Mouse (Mus musculus) lung, postnatal 0 days (tissue): ENCODE measurements around the gene Slc4a1. TPM values are rescaled to one million over a fixed set of nuclear protein-coding genes. Genes with fewer than 3 reads are reported as not detected.

Experiments
- ATAC-seq: fragments of 200-750 bp; cut with Nextera tagmentation; 2 replicates; pipeline ENCODE4 v1.8.0; 2017; ENCODE audit warnings: moderate library complexity
- DNase-seq: peaks from one replicate; pipeline ENCODE4 v3.0.0-alpha.2; 2016; ENCODE audit warnings: low spot score
- H3K27ac ChIP-seq: fragments of 300-500 bp; sonication (generic); 2 replicates; pipeline ENCODE4 v1.5.1; 2014; ENCODE audit warnings: antibody characterized with exemption, mild to moderate bottlenecking, low read length, mixed read lengths
- H3K27me3 ChIP-seq: fragments of 300-500 bp; sonication (generic); replicated peaks from 2 replicates; pipeline ENCODE4 v1.6.1; 2014; ENCODE audit warnings: low read length, mixed read lengths; ENCODE audit not compliant: insufficient read depth
- H3K36me3 ChIP-seq: fragments of 300-500 bp; sonication (generic); 2 replicates; pipeline ENCODE4 v1.6.1; 2014; ENCODE audit warnings: low read length, mixed read lengths; ENCODE audit not compliant: insufficient read depth
- H3K4me1 ChIP-seq: fragments of 300-500 bp; sonication (generic); 2 replicates; pipeline ENCODE4 v1.6.1; 2014; ENCODE audit warnings: antibody characterized with exemption, low read depth, low read length, mixed read lengths; ENCODE audit not compliant: insufficient read depth
- H3K4me2 ChIP-seq: fragments of 300-500 bp; sonication (generic); replicated peaks from 2 replicates; pipeline ENCODE4 v1.6.1; 2014; ENCODE audit warnings: low read depth, mild to moderate bottlenecking, low read length, moderate library complexity, mixed read lengths
- H3K4me3 ChIP-seq: fragments of 300-500 bp; sonication (generic); 2 replicates; pipeline ENCODE4 v1.5.1; 2014; ENCODE audit warnings: low read depth, low read length
- H3K9ac ChIP-seq: fragments of 300-500 bp; sonication (generic); replicated peaks from 2 replicates; pipeline ENCODE4 v1.6.1; 2014; ENCODE audit warnings: low read depth, mild to moderate bottlenecking
- H3K9me3 ChIP-seq: fragments of 300-500 bp; sonication (generic); 2 replicates; pipeline ENCODE4 v1.6.1; 2016; ENCODE audit warnings: low read length, mixed read lengths
- CTCF ChIP-seq: IDR thresholded peaks from 2 replicates; pipeline ENCODE4 v1.5.1; 2016; ENCODE audit warnings: antibody characterized with exemption, mild to moderate bottlenecking
- EP300 ChIP-seq: IDR thresholded peaks from 2 replicates; pipeline ENCODE4 v1.6.1; 2016; ENCODE audit warnings: antibody characterized with exemption, mild to moderate bottlenecking, control low read depth
- WGBS: fragments of 180-500 bp; shearing (Covaris S2); extraction: QIAGEN DNeasy Blood & Tissue Kit; methylation state at CpG from one replicate; pipeline ENCODE4 v1.1.7; 2014; 5-methylcytosine and 5-hydroxymethylcytosine counted together
- polyA plus RNA-seq: library from polyadenylated mRNA; unstranded; fragments of >200 nt; fragmentation: Nextera tagmentation; extraction: Ambion mirVana; gene quantifications from 2 replicates; pipeline ENCODE4 v1.2.1, GENCODE M21; 2015

Slc4a1 gene
- polyA plus RNA-seq, 1 experiment from 2014 or later: 9.8 TPM

GRCm38 (mm10) chr11:102372936-102373335, 6.9 kb upstream of the Slc4a1 start:
- Histone ChIP-seq H3K27me3 (no peaks in the 10 kb centered on the region), H3K4me1 (no peaks in the 10 kb centered on the region), H3K4me3 (no peak overlapping the region), H3K9me3 (no peaks in the 10 kb centered on the region), H3K4me2 (no peak overlapping the region), H3K27ac (no peak overlapping the region), H3K9ac (no peak overlapping the region), H3K36me3 (no peaks in the 10 kb centered on the region)
- TF ChIP-seq EP300 (no peak), CTCF (no peak)
- DNase-seq (no peak), ATAC-seq (no peak)
- WGBS: 43% methylated on average over 14 of the region's 14 CpGs

GRCm38 (mm10) chr11:102371926-102372685, 6.1 kb upstream of the Slc4a1 start:
- TF ChIP-seq CTCF (no peak), EP300 (no peak)
- no peaks in the 10 kb centered on the region for H3K36me3 ChIP-seq
- WGBS: 79% methylated on average over 12 of the region's 12 CpGs
- H3K27ac ChIP-seq: no peak overlapping the region
- H3K4me1 ChIP-seq: no peaks in the 10 kb centered on the region
- H3K4me2 ChIP-seq: no peak overlapping the region
- no peak overlapping the region for H3K4me3 ChIP-seq
- H3K9me3 ChIP-seq: no peaks in the 10 kb centered on the region
- DNase-seq (no peak), ATAC-seq (no peak)
- no peaks in the 10 kb centered on the region for H3K27me3 ChIP-seq
- H3K9ac ChIP-seq: no peak overlapping the region

GRCm38 (mm10) chr11:102370285-102370684, 4.3 kb upstream of the Slc4a1 start:
- Histone ChIP-seq H3K36me3 (no peaks in the 10 kb centered on the region), H3K9me3 (no peaks in the 10 kb centered on the region), H3K4me3 (no peak overlapping the region), H3K9ac (no peak overlapping the region), H3K27me3 (no peaks in the 10 kb centered on the region), H3K4me1 (no peaks in the 10 kb centered on the region), H3K27ac (no peak overlapping the region), H3K4me2 (no peak overlapping the region)
- WGBS: 30% methylated on average over 7 of the region's 7 CpGs
- TF ChIP-seq CTCF: no peak
- no peak for TF ChIP-seq EP300
- no peak for DNase-seq
- ATAC-seq: no peak

GRCm38 (mm10) chr11:102369263-102369662, 3.3 kb upstream of the Slc4a1 start:
- no peak for DNase-seq
- H3K36me3 ChIP-seq: no peaks in the 10 kb centered on the region
- H3K9me3 ChIP-seq: no peaks in the 10 kb centered on the region
- H3K4me2 ChIP-seq: no peak overlapping the region
- H3K27ac ChIP-seq: no peak overlapping the region
- no peaks in the 10 kb centered on the region for H3K27me3 ChIP-seq
- no peak for ATAC-seq
- WGBS: 66% methylated on average over 4 of the region's 4 CpGs
- no peak for TF ChIP-seq CTCF
- TF ChIP-seq EP300: no peak
- no peak overlapping the region for H3K9ac ChIP-seq
- H3K4me1 ChIP-seq: no peaks in the 10 kb centered on the region
- no peak overlapping the region for H3K4me3 ChIP-seq

GRCm38 (mm10) chr11:102368347-102368746, 2.3 kb upstream of the Slc4a1 start:
- no peak overlapping the region for H3K4me3 ChIP-seq
- H3K27me3 ChIP-seq: no peaks in the 10 kb centered on the region
- no peak overlapping the region for H3K27ac ChIP-seq
- H3K4me1 ChIP-seq: no peaks in the 10 kb centered on the region
- no peak overlapping the region for H3K4me2 ChIP-seq
- H3K9ac ChIP-seq: no peak overlapping the region
- no peak for ATAC-seq
- H3K9me3 ChIP-seq: no peaks in the 10 kb centered on the region
- TF ChIP-seq CTCF (no peak), EP300 (no peak)
- WGBS: 78% methylated on average over 5 of the region's 5 CpGs
- no peak for DNase-seq
- H3K36me3 ChIP-seq: no peaks in the 10 kb centered on the region

- DNase-seq (no peak), ATAC-seq (no peak)
- H3K27ac ChIP-seq: no peak overlapping the region
- H3K9ac ChIP-seq: no peak overlapping the region
- no peak overlapping the region for H3K4me3 ChIP-seq
- H3K9me3 ChIP-seq: no peaks in the 10 kb centered on the region
- no peaks in the 10 kb centered on the region for H3K4me1 ChIP-seq
- no peak overlapping the region for H3K4me2 ChIP-seq
- no peak for TF ChIP-seq CTCF
- no peak for TF ChIP-seq EP300
- H3K36me3 ChIP-seq: no peaks in the 10 kb centered on the region
- 64% methylated on average over 9 of the region's 9 CpGs for WGBS
- no peaks in the 10 kb centered on the region for H3K27me3 ChIP-seq
Measured at GRCm38 (mm10) chr11:102367504-102368280, 1.7 kb upstream of the Slc4a1 start.
